Mouse (Mus musculus) common myeloid progenitor, adult 5-6 weeks (primary cell): ENCODE data around the gene Pbld2. TPM values are rescaled to one million over a fixed set of nuclear protein-coding genes. Genes with fewer than 3 reads are reported as not detected.

Experiments used
- total RNA-seq: library from RNA; stranded (forward); fragments of 200-1000, 187-1606 nt; gene quantifications from 2 replicates; pipeline ENCODE4 v1.2.3, GENCODE M21; 2017

Pbld2 gene
- total RNA-seq, 1 experiment from 2014 or later, result 0.09 TPM

Other genes with a start within 250 kb of the Pbld2 start
- 135 and 141 TPM in 2 replicates for gene Ccar1, start 232.0 kb upstream of the Pbld2 start, total RNA-seq
- 16.6 and 20.7 TPM in 2 replicates for gene Tet1, start 115.3 kb upstream of the Pbld2 start, total RNA-seq
- 18.1 and 20.7 TPM in 2 replicates for gene Slc25a16, start 103.7 kb upstream of the Pbld2 start, total RNA-seq
- 32.5 and 37.6 TPM in 2 replicates for gene Dna2, start 77.3 kb upstream of the Pbld2 start, total RNA-seq
- gene Rufy2, start 44.1 kb upstream of the Pbld2 start, total RNA-seq, result 9.1 and 21.6 TPM in 2 replicates
- 49.4 and 69.0 TPM in 2 replicates for gene Hnrnph3, start 98 bp upstream of the Pbld2 start, total RNA-seq
- not detected in 2 replicates for gene Pbld1, start 35.8 kb downstream of the Pbld2 start, total RNA-seq
- gene Atoh7, start 75.3 kb downstream of the Pbld2 start, total RNA-seq, result not detected in 2 replicates
- gene Mypn, start 179.6 kb downstream of the Pbld2 start, total RNA-seq, result not detected in 2 replicates
- gene Herc4, start 219.5 kb downstream of the Pbld2 start, total RNA-seq, result 60.8 and 69.6 TPM in 2 replicates